ENCODE assay signal across 13 mouse cellular contexts in genomic region chr4:151170658-151171057, GRCm38 (mm10).
A peak's percentile ranks its signal among the peaks of the same experiment; 100 is the strongest.
DNase-seq lines count a peak whose midpoint lies in the region; ATAC-seq and TF ChIP-seq lines count a peak whose summit lies in the region.
"Had no signal": no experiment of that assay in that cellular context is flagged by ENCODE, and none has a peak within 500 bp of the region (broad histone marks: within the 10 kb centered on the region; RNA-seq: fewer than 3 reads in every experiment).

No protein-coding gene starts in this region.

- no peaks in the 10 kb centered on the region for H3K4me1 ChIP-seq in kidney, adult 2 months (ENCODE audit: control insufficient read depth, insufficient read depth, low read length)
- H3K4me1 ChIP-seq in forebrain, postnatal 0 days (ENCODE audit: insufficient read depth): peaks cover 16% of the 10 kb centered on the region; the same call in 1 of the 2 replicates
- H3K4me1 ChIP-seq: liver, embryonic 15.5 days had no signal

- intact Hi-C loops in left cerebral cortex, postnatal 10 days (cut with DNase I): no loop called here

- H3K27me3 ChIP-seq in kidney, adult 2 months (replicated peaks; ENCODE audit: control insufficient read depth, insufficient read depth, low read length): no peaks in the 10 kb centered on the region
- H3K27me3 ChIP-seq in forebrain, postnatal 0 days (ENCODE audit: insufficient read depth, low read length): no peaks in the 10 kb centered on the region; the same call in none of the 2 replicates

- no peak for TF ChIP-seq POLR2A in kidney, adult 2 months (IDR thresholded peaks at IDR 0.05; ENCODE audit: low read depth, low read length)

- H3K9me3 ChIP-seq in forebrain, postnatal 0 days (ENCODE audit: low read length): no peaks in the 10 kb centered on the region
- H3K9me3 ChIP-seq: liver, embryonic 15.5 days had no signal

- H3K36me3 ChIP-seq in kidney, adult 2 months (ENCODE audit: control insufficient read depth, insufficient read depth, low read length): no peaks in the 10 kb centered on the region
- no peaks in the 10 kb centered on the region for H3K36me3 ChIP-seq in forebrain, postnatal 0 days (ENCODE audit: insufficient read depth)
- H3K36me3 ChIP-seq: liver, embryonic 15.5 days had no signal

- 16% methylated on average over 18 of the region's 18 CpGs for WGBS in kidney, adult 2 months
- 31% methylated on average over 18 of the region's 18 CpGs for WGBS in forebrain, postnatal 0 days

- H3K27ac ChIP-seq in kidney, adult 2 months (ENCODE audit: insufficient read depth, low read depth, low read length): no peak overlapping the region
- no peak overlapping the region for H3K27ac ChIP-seq in forebrain, postnatal 0 days (ENCODE audit: low read depth, low read length)
- H3K27ac ChIP-seq: liver, embryonic 15.5 days had no signal

- no peak for TF ChIP-seq CTCF in kidney, adult 2 months (conservative IDR thresholded peaks at IDR 0.05; ENCODE audit: insufficient read depth, insufficient read length, low read depth, low read length)
- no peak for TF ChIP-seq CTCF in forebrain, postnatal 0 days (IDR thresholded peaks at IDR 0.05; ENCODE audit: low read depth)

- H3K4me2 ChIP-seq in forebrain, postnatal 0 days (ENCODE audit: low read depth): 0 out of 2 replicates have a peak overlapping the region, but pooled peaks have one; percentile 3
- H3K4me2 ChIP-seq: liver, embryonic 15.5 days had no signal

- ATAC-seq in forebrain, postnatal 0 days: peak; percentile 61
- ATAC-seq: activated CD4-positive, CD25-positive, alpha-beta regulatory T cell, adult 4 months had no signal

- DNase-seq in kidney, postnatal 4 days: peak; percentile 47 to 57
- DNase-seq in kidney, adult 2 months: no peak
- peak; percentile 47 for DNase-seq in R1 (ENCODE audit: low read depth, low spot score)
- DNase-seq in forebrain, postnatal 0 days: peak; percentile 35
- DNase-seq in lung, postnatal 4 days: peak; percentile 10 to 63
- no peak for DNase-seq in left cerebral cortex, adult 11 months (ENCODE audit: low spot score)
- DNase-seq in left cerebral cortex, postnatal 10 days (ENCODE audit: extremely low spot score in 1 of 2, low spot score in 2 of 2): no peak
- DNase-seq in right cerebral cortex, postnatal 25 days: no peak
- DNase-seq: gastrocnemius, postnatal 14 days; layer of hippocampus, adult 9-11 months had no signal

- no peak overlapping the region for H3K9ac ChIP-seq in forebrain, postnatal 0 days
- H3K9ac ChIP-seq: liver, embryonic 15.5 days had no signal

- H3K4me3 ChIP-seq in kidney, adult 2 months (ENCODE audit: insufficient read depth, low read depth, low read length): no peak overlapping the region
- H3K4me3 ChIP-seq in forebrain, postnatal 0 days (ENCODE audit: low read depth, low read length): no peak overlapping the region
- H3K4me3 ChIP-seq: erythroblast, embryonic 14.5 days; liver, embryonic 15.5 days had no signal

Comparison
In these comparisons a context has a peak if more than half of its experiments do, and no peak if none do; other contexts are left out.
1. DNase-seq: peak in kidney, postnatal 4 days (2 of 2), R1 (single experiment), forebrain, postnatal 0 days (single experiment) and lung, postnatal 4 days (2 of 2); none in kidney, adult 2 months (single experiment), left cerebral cortex, adult 11 months (single experiment), left cerebral cortex, postnatal 10 days (0 of 2) and right cerebral cortex, postnatal 25 days (single experiment).